In genomic region chr14:73476361-73476934, GRCm38 (mm10) we compare ENCODE assay signal across 9 mouse cellular contexts. TPM values are rescaled to one million over a fixed set of nuclear protein-coding genes. Genes with fewer than 3 reads are reported as not detected.
DNase-seq lines count a peak whose midpoint lies in the region; ATAC-seq and TF ChIP-seq lines count a peak whose summit lies in the region.
"Had no signal": no experiment of that assay in that cellular context is flagged by ENCODE, and none has a peak within 500 bp of the region (broad histone marks: within the 10 kb centered on the region; RNA-seq: fewer than 3 reads in every experiment).

No protein-coding gene starts in this region.

- peak; percentile 54 for ATAC-seq in forebrain, embryonic 16.5 days
- ATAC-seq in midbrain, embryonic 15.5 days (replicated peaks): 0 out of 2 replicates have a peak, but pooled peaks have one; percentile 46
- ATAC-seq: inflammation-experienced regulatory T-cells, adult 6 months had no signal

- DNase-seq in layer of hippocampus, adult 2 months (ENCODE audit: low spot score in 2 of 2): peak in 1 of 2 experiments; percentile 23
- no peak for DNase-seq in layer of hippocampus, postnatal 14 days (ENCODE audit: low spot score in 2 of 2)
- DNase-seq in brain, adult 2 months (ENCODE audit: low read depth, low spot score): peak; percentile 35
- no peak for DNase-seq in spleen, postnatal 4 days (ENCODE audit: low spot score in 2 of 2)
- no peak for DNase-seq in spleen, postnatal 10 days (ENCODE audit: low spot score in 2 of 2)
- DNase-seq in thymus, adult 18-20 months: no peak

- no peaks in the 10 kb centered on the region for H3K27me3 ChIP-seq in forebrain, embryonic 16.5 days (replicated peaks; ENCODE audit: control insufficient read depth, insufficient read depth, low read length)
- H3K27me3 ChIP-seq in midbrain, embryonic 15.5 days (replicated peaks): no peaks in the 10 kb centered on the region

- peaks cover 12% of the 10 kb centered on the region for H3K4me1 ChIP-seq in forebrain, embryonic 16.5 days (replicated peaks; ENCODE audit: control insufficient read depth, insufficient read depth, low read length)
- peaks cover 11% of the 10 kb centered on the region; the same call in 1 of the 2 replicates for H3K4me1 ChIP-seq in midbrain, embryonic 15.5 days

- peak overlapping the region; percentile 73 for H3K27ac ChIP-seq in layer of hippocampus, adult 2 months
- H3K27ac ChIP-seq in forebrain, embryonic 16.5 days (ENCODE audit: low read length): 0 out of 2 replicates have a peak overlapping the region, but pooled peaks have one; percentile 22
- H3K27ac ChIP-seq in midbrain, embryonic 15.5 days: no peak overlapping the region

- no peak overlapping the region for H3K4me3 ChIP-seq in layer of hippocampus, adult 2 months
- H3K4me3 ChIP-seq in forebrain, embryonic 16.5 days (replicated peaks; ENCODE audit: low read length): no peak overlapping the region
- H3K4me3 ChIP-seq in midbrain, embryonic 15.5 days: no peak overlapping the region

- 51% methylated on average over 8 of the region's 8 CpGs for WGBS in forebrain, embryonic 16.5 days
- 69% methylated on average over 8 of the region's 8 CpGs for WGBS in midbrain, embryonic 15.5 days

- no peak overlapping the region for H3K9ac ChIP-seq in forebrain, embryonic 16.5 days (replicated peaks; ENCODE audit: low read depth, low read length)
- H3K9ac ChIP-seq in midbrain, embryonic 15.5 days: no peak overlapping the region

- no peak for TF ChIP-seq CTCF in layer of hippocampus, adult 2 months (conservative IDR thresholded peaks at IDR 0.05)

- H3K36me3 ChIP-seq in forebrain, embryonic 16.5 days (ENCODE audit: control insufficient read depth, insufficient read depth): no peaks in the 10 kb centered on the region
- no peaks in the 10 kb centered on the region for H3K36me3 ChIP-seq in midbrain, embryonic 15.5 days (replicated peaks)

- no peak overlapping the region for H3K4me2 ChIP-seq in forebrain, embryonic 16.5 days (ENCODE audit: low read length)
- H3K4me2 ChIP-seq in midbrain, embryonic 15.5 days: no peak overlapping the region

- H3K9me3 ChIP-seq in forebrain, embryonic 16.5 days (ENCODE audit: control insufficient read depth, low read length): no peaks in the 10 kb centered on the region
- no peaks in the 10 kb centered on the region for H3K9me3 ChIP-seq in midbrain, embryonic 15.5 days

RNA-seq across cellular contexts. Expression of gene Med4, which starts 33.4 kb away (rescaled TPM):
- 10 to 100 TPM; 31.7 to 35.4 TPM for total RNA-seq in layer of hippocampus, adult 2 months (2021)
- 10 to 100 TPM; 29.5 to 31.3 TPM for total RNA-seq in layer of hippocampus, postnatal 14 days (2021)
- polyA plus RNA-seq in forebrain, embryonic 16.5 days (2015; fragmentation: Nextera tagmentation; extraction: Ambion mirVana): 106 and 110 TPM in 2 replicates
- 82.8 and 91.5 TPM in 2 replicates for polyA plus RNA-seq in midbrain, embryonic 15.5 days (2015; fragmentation: Nextera tagmentation; extraction: Ambion mirVana)

RNA-seq across cellular contexts. Expression of gene Sucla2, which starts 48.7 kb away (rescaled TPM):
- total RNA-seq in layer of hippocampus, adult 2 months (2021): 100 to 1,000 TPM; 151 to 152 TPM
- 100 to 1,000 TPM; 153 to 156 TPM for total RNA-seq in layer of hippocampus, postnatal 14 days (2021)
- polyA plus RNA-seq in forebrain, embryonic 16.5 days (2015; fragmentation: Nextera tagmentation; extraction: Ambion mirVana): 108 and 110 TPM in 2 replicates
- polyA plus RNA-seq in midbrain, embryonic 15.5 days (2015; fragmentation: Nextera tagmentation; extraction: Ambion mirVana): 109 and 111 TPM in 2 replicates
